Mouse (Mus musculus): ENCODE measurements at regions not wholly inside any gene's neighbourhood (a gene's known extent, or its start where the extent isn't known, plus 50 kb on each side); places are given as distances from the start of the nearest gene placed in this dataset.

GRCm38 (mm10) chr4:26888514-26888913 is 541.8 kb upstream of the Manea start:
- H3K4me1 ChIP-seq (ENCODE audit: control insufficient read depth, insufficient read depth, low read length) = no peaks in the 10 kb centered on the region
- no peak for TF ChIP-seq CTCF (IDR thresholded peaks at IDR 0.05; ENCODE audit: low read depth, low read length)
- no peak for TF ChIP-seq POLR2A (IDR thresholded peaks at IDR 0.05; ENCODE audit: insufficient read depth, low read length)
- no peak for TF ChIP-seq EP300 (IDR thresholded peaks at IDR 0.05; ENCODE audit: insufficient read depth, low read depth, low read length)
- no peaks in the 10 kb centered on the region for H3K9me3 ChIP-seq (replicated peaks; ENCODE audit: control insufficient read depth, insufficient read depth, low read length, poor library complexity, severe bottlenecking)
- no peaks in the 10 kb centered on the region for H3K27me3 ChIP-seq (ENCODE audit: control insufficient read depth, insufficient read depth, low read length, poor library complexity, severe bottlenecking)
- no peak overlapping the region for H3K9ac ChIP-seq (ENCODE audit: low read depth, poor library complexity, severe bottlenecking)
- H3K27ac ChIP-seq (ENCODE audit: insufficient read depth, low read length) = no peak overlapping the region
- H3K36me3 ChIP-seq (ENCODE audit: control insufficient read depth, insufficient read depth, low read length, poor library complexity, severe bottlenecking) = no peaks in the 10 kb centered on the region
- no peak overlapping the region for H3K4me3 ChIP-seq (ENCODE audit: low read depth, low read length)

GRCm38 (mm10) chr4:26879022-26879421 is 532.3 kb upstream of the Manea start:
- Histone ChIP-seq H3K27ac (ENCODE audit: insufficient read depth, low read length) (no peak overlapping the region), H3K4me1 (ENCODE audit: control insufficient read depth, insufficient read depth, low read length) (no peaks in the 10 kb centered on the region), H3K9me3 (replicated peaks; ENCODE audit: control insufficient read depth, insufficient read depth, low read length, poor library complexity, severe bottlenecking) (no peaks in the 10 kb centered on the region), H3K4me3 (ENCODE audit: low read depth, low read length) (no peak overlapping the region), H3K36me3 (ENCODE audit: control insufficient read depth, insufficient read depth, low read length, poor library complexity, severe bottlenecking) (no peaks in the 10 kb centered on the region), H3K9ac (ENCODE audit: low read depth, poor library complexity, severe bottlenecking) (no peak overlapping the region), H3K27me3 (ENCODE audit: control insufficient read depth, insufficient read depth, low read length, poor library complexity, severe bottlenecking) (no peaks in the 10 kb centered on the region)
- TF ChIP-seq EP300 (IDR thresholded peaks at IDR 0.05; ENCODE audit: insufficient read depth, low read depth, low read length) (no peak), POLR2A (IDR thresholded peaks at IDR 0.05; ENCODE audit: insufficient read depth, low read length) (no peak), CTCF (IDR thresholded peaks at IDR 0.05; ENCODE audit: low read depth, low read length) (peak; percentile 85)

- Histone ChIP-seq H3K9me3 (replicated peaks; ENCODE audit: control insufficient read depth, insufficient read depth, low read length, poor library complexity, severe bottlenecking) (no peaks in the 10 kb centered on the region), H3K36me3 (ENCODE audit: control insufficient read depth, insufficient read depth, low read length, poor library complexity, severe bottlenecking) (no peaks in the 10 kb centered on the region), H3K4me3 (ENCODE audit: low read depth, low read length) (no peak overlapping the region), H3K27ac (ENCODE audit: insufficient read depth, low read length) (no peak overlapping the region), H3K9ac (ENCODE audit: low read depth, poor library complexity, severe bottlenecking) (no peak overlapping the region), H3K27me3 (ENCODE audit: control insufficient read depth, insufficient read depth, low read length, poor library complexity, severe bottlenecking) (no peaks in the 10 kb centered on the region), H3K4me1 (ENCODE audit: control insufficient read depth, insufficient read depth, low read length) (no peaks in the 10 kb centered on the region)
- no peak for TF ChIP-seq POLR2A (IDR thresholded peaks at IDR 0.05; ENCODE audit: insufficient read depth, low read length)
- TF ChIP-seq EP300 (IDR thresholded peaks at IDR 0.05; ENCODE audit: insufficient read depth, low read depth, low read length) = no peak
- TF ChIP-seq CTCF (IDR thresholded peaks at IDR 0.05; ENCODE audit: low read depth, low read length) = no peak
Observed at GRCm38 (mm10) chr4:26841761-26842160, 495.1 kb upstream of the Manea start.

GRCm38 (mm10) chr4:26800831-26801230 is 454.1 kb upstream of the Manea start:
- no peaks in the 10 kb centered on the region for H3K36me3 ChIP-seq (ENCODE audit: control insufficient read depth, insufficient read depth, low read length, poor library complexity, severe bottlenecking)
- TF ChIP-seq EP300 (IDR thresholded peaks at IDR 0.05; ENCODE audit: insufficient read depth, low read depth, low read length) (no peak), CTCF (IDR thresholded peaks at IDR 0.05; ENCODE audit: low read depth, low read length) (no peak)
- H3K9me3 ChIP-seq (replicated peaks; ENCODE audit: control insufficient read depth, insufficient read depth, low read length, poor library complexity, severe bottlenecking) = no peaks in the 10 kb centered on the region

GRCm38 (mm10) chr4:26793181-26793824 is 446.6 kb upstream of the Manea start:
- Histone ChIP-seq H3K27ac (ENCODE audit: insufficient read depth, low read length) (no peak overlapping the region), H3K36me3 (ENCODE audit: control insufficient read depth, insufficient read depth, low read length, poor library complexity, severe bottlenecking) (no peaks in the 10 kb centered on the region), H3K27me3 (ENCODE audit: control insufficient read depth, insufficient read depth, low read length, poor library complexity, severe bottlenecking) (no peaks in the 10 kb centered on the region), H3K4me3 (ENCODE audit: low read depth, low read length) (no peak overlapping the region), H3K4me1 (ENCODE audit: control insufficient read depth, insufficient read depth, low read length) (no peaks in the 10 kb centered on the region), H3K9me3 (replicated peaks; ENCODE audit: control insufficient read depth, insufficient read depth, low read length, poor library complexity, severe bottlenecking) (no peaks in the 10 kb centered on the region), H3K9ac (ENCODE audit: low read depth, poor library complexity, severe bottlenecking) (no peak overlapping the region)
- TF ChIP-seq POLR2A (IDR thresholded peaks at IDR 0.05; ENCODE audit: insufficient read depth, low read length) (no peak), EP300 (IDR thresholded peaks at IDR 0.05; ENCODE audit: insufficient read depth, low read depth, low read length) (no peak), CTCF (IDR thresholded peaks at IDR 0.05; ENCODE audit: low read depth, low read length) (no peak)

More at GRCm38 (mm10) chr4:26800831-26801230, 454.1 kb upstream of the Manea start:
- H3K27me3 ChIP-seq (ENCODE audit: control insufficient read depth, insufficient read depth, low read length, poor library complexity, severe bottlenecking) = no peaks in the 10 kb centered on the region
- no peak overlapping the region for H3K4me3 ChIP-seq (ENCODE audit: low read depth, low read length)
- no peak overlapping the region for H3K9ac ChIP-seq (ENCODE audit: low read depth, poor library complexity, severe bottlenecking)
- no peak overlapping the region for H3K27ac ChIP-seq (ENCODE audit: insufficient read depth, low read length)
- H3K4me1 ChIP-seq (ENCODE audit: control insufficient read depth, insufficient read depth, low read length) = no peaks in the 10 kb centered on the region

- H3K4me1 ChIP-seq (ENCODE audit: control insufficient read depth, insufficient read depth, low read length) = no peaks in the 10 kb centered on the region
- no peak overlapping the region for H3K27ac ChIP-seq (ENCODE audit: insufficient read depth, low read length)
- H3K36me3 ChIP-seq (ENCODE audit: control insufficient read depth, insufficient read depth, low read length, poor library complexity, severe bottlenecking) = no peaks in the 10 kb centered on the region
- H3K9ac ChIP-seq (ENCODE audit: low read depth, poor library complexity, severe bottlenecking) = no peak overlapping the region
- TF ChIP-seq CTCF (IDR thresholded peaks at IDR 0.05; ENCODE audit: low read depth, low read length) (no peak), POLR2A (IDR thresholded peaks at IDR 0.05; ENCODE audit: insufficient read depth, low read length) (no peak), EP300 (IDR thresholded peaks at IDR 0.05; ENCODE audit: insufficient read depth, low read depth, low read length) (no peak)
- no peaks in the 10 kb centered on the region for H3K27me3 ChIP-seq (ENCODE audit: control insufficient read depth, insufficient read depth, low read length, poor library complexity, severe bottlenecking)
- no peaks in the 10 kb centered on the region for H3K9me3 ChIP-seq (replicated peaks; ENCODE audit: control insufficient read depth, insufficient read depth, low read length, poor library complexity, severe bottlenecking)
- no peak overlapping the region for H3K4me3 ChIP-seq (ENCODE audit: low read depth, low read length)
Observed at GRCm38 (mm10) chr4:26767896-26768295, 421.2 kb upstream of the Manea start.
